Mouse (Mus musculus): ENCODE results near the gene Mical3.

- TF ChIP-seq POLR2A (IDR thresholded peaks at IDR 0.05; ENCODE audit: extremely low read depth, insufficient read depth, low read length) (no peak), CTCF (IDR thresholded peaks at IDR 0.05; ENCODE audit: extremely low read depth, insufficient read depth, low read length) (no peak)
Measured at GRCm38 (mm10) chr6:121127726-121128125, 3.1 kb downstream of the Mical3 start.

Measured in cortical plate, adult 2 months (tissue).